Mouse (Mus musculus) kidney, adult 18-20 months (tissue): ENCODE results near the gene Farsa.
"Not testable (repeated sequence)": the region's sequence is repeated elsewhere in the genome, so short reads cannot be mapped to it uniquely, and the experiment has no call there.

ENCODE experiments used
- DNase-seq: peaks from one replicate; pipeline ENCODE4 v3.0.0; 2021

The Farsa gene

DNA sequence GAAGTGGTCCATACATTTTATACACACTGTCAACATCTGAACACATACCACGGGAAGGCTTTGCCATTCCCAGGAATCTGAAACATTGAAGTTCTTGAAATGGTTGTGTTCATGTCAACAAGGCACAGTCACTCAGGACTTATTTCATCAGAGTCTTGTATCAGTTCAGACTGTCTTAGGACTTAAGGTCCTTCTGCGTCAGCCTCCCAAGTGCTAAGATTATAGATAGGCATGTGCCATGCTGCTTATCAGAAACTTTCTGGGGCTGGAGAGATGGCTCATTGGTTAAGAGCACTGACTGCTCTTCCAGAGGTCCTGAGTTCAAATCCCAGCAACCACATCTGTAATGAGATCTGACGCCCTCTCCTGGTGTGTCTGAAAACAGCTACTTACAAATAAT is 17.6 kb downstream of the Farsa start:
- no peak for DNase-seq

DNA sequence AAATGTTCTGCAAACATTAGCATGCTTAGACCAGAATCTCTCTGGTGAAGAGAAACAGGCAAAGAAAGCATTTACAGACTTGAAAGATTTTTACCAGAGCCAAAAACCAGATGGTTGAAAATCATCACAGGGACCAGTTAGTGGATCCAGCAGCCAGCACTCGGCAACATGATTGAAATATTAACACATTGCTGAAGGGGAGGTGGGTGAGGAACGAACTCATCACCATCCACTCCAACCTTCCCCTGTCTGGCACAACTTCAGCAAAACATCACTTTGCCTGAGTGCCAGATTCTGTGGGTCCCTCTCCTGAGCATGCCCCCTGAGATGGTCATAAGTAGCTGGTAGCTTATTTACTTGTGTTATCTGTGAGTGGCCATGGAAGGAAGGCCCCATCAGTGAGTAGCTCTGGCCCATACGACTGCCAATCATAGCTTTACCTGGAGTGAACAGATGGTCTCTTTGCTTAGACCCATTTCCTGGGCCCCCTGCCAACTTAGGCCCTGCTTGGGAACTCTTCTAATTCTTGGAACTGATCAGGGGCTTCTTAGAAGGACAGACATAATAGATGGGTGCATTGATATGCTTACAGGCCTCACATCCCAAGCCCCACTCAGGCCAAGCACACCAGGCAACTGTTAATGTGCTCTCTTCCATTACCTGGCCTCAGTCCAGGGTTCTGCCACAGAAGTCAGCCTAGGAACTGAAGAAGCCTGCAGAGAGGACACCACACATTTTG is 20.7 kb downstream of the Farsa start:
- DNase-seq = no peak

DNA sequence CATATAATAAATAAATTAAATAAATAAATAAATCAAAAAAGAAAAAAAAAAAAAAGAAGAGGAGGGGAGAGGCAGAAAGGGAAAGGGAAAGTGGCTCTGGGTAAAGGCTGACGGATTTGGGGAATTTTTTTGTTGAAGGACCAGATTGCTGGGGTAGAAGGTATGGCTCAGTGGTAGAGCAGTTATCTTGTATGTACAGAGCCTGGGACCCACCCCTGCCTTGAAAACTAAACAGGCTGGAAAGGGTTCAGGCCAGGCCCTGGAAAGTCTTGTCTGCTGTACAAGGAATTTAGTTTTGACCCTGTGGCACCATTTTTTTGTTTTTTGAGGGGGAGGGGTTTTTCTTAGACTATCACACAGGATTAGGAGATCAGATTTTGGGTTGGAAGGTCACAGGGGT is 22.1 kb downstream of the Farsa start:
- DNase-seq = no peak

DNA sequence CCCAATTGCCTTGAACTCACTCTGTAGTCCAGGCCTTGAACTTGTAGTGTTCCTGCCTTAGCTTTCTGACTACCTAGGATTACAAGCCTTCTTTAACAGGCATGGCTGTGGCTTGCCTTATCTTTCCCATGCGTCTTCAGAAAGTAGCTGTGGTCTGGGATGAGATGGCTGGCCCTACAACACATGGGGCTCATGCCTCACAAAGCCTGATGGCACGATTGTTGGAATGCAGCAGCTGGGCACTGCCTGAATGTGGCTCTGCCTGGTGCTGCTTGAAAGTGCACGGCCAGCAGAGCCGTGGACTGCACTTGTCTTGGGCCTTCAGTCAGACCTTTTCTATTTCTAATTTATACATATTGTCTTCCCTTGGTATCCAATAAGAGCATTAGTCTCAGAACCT is 27.9 kb downstream of the Farsa start:
- DNase-seq = no peak

DNA sequence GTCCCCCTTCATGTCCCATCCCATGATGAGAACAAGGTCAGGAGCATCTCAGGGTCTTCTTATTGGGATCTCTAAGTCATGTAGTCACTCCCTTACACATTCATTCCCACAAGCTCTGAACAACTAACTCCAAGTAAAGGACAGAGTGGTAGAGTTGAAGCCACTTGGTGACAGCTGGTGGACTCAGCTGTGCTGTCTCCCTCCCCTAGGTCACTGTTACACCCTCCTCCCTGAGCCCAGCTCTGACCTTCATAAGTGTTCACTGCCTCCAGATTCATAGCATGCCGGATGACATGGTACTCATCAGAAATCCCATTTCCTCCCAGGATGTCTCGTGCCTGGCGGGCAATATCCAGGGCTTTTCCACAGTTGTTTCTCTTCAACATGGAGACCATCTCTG is 31.5 kb downstream of the Farsa start:
- DNase-seq = no peak

DNA sequence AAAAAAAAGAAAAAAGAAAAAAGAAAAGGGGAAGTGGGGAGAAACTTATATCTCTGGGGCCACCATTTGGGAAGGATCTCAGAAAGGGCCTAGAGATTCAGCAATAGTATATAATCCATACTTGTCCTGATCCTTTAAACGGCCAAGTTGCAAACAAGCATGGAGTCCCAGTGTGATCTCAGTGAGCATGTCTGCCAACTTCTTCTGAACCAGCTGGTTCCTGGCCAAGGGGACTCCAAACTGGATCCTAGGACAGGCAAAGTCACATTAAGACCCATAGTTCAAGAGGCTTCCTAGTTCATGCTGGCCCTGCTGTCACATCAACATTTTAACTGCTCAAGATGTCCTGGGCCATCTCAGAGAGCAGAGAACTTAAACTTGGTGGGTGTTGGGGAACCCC is 32.4 kb downstream of the Farsa start:
- DNase-seq = no peak

DNA sequence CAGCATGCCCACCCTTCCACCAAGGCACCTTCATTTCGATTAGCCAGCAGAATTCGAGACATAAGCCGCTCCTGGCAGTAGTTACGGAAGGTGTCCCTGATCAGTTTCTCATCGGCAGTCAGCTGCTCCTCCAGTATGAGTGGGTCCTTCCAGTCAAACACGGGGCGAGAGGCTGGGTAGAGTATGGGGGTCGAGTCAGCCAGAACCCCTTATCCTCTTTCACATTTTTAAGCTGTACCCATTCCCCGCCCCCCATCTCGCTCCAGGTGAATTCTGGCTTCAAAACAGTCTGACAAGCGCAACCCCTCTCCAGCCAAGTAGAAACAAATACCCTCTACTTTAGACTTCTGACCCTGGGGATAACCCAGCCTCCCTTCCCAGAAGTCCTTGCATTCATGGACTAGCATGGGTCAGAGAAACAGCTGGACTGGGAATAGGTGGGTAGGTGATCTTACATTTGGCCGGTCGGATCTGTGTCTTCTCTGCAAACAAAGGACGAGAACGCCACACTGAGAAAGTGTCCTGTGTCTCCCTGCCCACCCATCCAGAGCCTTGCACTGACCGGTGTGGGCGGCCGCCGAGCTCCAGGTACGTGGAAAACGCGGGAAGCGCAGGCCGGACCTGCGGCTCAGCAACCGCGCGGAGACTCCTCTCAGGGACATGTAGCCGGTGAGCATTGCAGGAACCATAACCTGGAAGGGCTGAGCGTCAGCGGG is 36.4 kb downstream of the Farsa start:
- DNase-seq = peak; percentile 74

DNA sequence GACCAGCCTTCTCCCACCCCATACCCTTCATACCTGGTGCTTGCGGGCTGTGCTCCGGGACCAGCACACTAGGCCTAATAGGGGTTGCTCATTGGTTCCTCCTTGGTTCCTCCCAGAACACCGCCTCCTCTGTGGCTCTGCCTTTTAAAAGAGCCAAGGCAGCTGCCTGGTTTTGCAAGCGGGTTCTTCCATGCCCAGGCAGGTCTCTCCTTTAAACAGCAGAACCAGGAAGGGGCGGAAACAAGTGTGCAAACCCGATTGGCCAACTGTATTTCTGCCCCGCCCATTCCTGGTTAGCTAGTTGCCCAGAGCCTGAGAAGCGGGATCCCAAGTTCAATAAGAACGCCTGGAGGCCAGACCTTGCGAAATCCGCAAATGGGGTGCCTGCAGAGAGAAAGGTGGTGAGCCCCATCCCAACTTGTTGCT is 36.9 kb downstream of the Farsa start, which contains the start of gene Gcdh:
TSS of gene Gcdh (minus strand) at position 213 of the 426 bp plus-strand sequence.
- peak; percentile 94 for DNase-seq

DNA sequence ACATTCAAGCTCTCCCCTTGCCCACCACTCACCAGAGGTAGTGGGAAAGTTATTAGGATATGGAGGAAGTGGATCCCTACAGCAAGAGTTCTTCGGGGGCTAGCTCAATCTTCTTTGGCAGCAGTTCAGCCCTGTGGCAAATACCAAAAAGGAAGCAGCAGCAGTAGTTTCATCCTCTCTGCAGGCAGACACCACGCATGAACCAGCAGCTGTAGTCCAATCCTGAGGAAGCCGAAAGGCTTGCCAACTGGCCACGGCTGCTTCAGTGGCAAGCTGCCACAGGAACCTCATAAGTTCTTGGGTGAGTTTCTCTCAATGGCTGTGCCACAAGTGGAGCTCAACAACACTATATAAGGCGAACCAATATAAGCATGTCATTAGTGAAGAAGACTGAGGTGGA is 39.2 kb downstream of the Farsa start:
- no peak for DNase-seq

DNA sequence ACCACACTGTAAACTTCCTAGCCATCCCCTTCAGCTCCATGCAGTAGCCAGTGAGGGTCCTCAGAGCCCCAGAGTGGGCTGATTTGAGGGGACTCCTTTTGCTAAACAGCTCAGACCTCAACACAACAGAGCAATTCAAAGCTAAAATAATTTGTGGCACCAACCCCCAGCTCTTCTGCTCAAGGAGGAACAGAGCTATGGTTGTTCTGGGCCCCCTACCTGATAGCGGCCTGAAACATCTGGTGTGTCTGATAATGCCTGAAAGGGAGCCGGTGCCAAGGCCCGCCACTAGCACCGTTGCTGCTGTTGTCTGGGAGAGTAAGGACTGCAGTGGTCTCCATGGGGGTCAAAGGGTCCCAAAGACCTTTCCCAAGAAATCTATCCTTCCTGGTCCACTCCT is 44.3 kb downstream of the Farsa start:
- DNase-seq = no peak

DNA sequence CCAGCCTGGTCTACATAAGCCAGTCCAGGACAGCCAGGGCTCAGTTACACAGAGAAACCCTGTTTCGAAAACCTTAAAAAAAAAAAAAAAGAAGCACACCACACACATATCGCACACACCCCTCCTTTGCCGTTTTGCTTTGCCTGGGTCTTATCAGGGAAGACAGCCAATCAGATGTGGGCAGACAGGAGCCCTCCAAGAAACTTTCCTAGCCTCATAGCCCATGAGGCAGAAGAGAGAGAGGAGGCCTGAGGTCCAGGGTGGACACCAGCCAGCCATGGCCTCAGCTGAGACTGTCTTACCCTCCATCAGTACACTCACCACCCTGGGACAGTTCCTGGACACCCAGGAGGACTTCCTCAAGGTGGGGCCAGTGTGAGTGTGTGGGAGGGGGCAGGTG is 45.0 kb downstream of the Farsa start, which contains the start of gene Klf1:
TSS of gene Klf1 (plus strand) at position 177 of the 400 bp plus-strand sequence.
- DNase-seq = no peak

DNA sequence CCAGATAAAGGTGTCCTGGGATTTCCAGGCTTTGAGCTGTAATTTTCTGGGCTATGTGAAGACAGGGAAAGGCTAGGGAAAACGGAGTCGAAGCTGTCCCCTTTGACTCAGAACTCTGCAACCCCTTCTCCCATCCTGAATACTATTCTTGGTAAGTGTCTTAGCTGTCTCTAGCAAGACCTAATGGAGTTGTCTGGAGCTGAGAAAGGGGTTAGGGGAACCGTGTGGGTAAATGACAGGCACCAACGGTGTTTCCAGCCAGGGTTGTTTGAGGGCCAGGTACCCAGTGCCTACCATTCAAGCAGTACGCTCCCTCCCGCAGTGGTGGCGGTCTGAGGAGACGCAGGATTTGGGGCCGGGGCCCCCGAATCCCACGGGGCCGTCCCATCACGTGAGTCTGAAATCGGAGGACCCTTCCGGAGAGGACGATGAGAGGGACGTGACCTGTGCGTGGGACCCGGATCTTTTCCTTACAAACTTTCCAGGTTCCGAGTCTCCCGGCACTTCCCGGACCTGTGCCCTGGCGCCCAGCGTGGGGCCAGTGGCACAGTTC is 45.7 kb downstream of the Farsa start:
- no peak for DNase-seq

DNA sequence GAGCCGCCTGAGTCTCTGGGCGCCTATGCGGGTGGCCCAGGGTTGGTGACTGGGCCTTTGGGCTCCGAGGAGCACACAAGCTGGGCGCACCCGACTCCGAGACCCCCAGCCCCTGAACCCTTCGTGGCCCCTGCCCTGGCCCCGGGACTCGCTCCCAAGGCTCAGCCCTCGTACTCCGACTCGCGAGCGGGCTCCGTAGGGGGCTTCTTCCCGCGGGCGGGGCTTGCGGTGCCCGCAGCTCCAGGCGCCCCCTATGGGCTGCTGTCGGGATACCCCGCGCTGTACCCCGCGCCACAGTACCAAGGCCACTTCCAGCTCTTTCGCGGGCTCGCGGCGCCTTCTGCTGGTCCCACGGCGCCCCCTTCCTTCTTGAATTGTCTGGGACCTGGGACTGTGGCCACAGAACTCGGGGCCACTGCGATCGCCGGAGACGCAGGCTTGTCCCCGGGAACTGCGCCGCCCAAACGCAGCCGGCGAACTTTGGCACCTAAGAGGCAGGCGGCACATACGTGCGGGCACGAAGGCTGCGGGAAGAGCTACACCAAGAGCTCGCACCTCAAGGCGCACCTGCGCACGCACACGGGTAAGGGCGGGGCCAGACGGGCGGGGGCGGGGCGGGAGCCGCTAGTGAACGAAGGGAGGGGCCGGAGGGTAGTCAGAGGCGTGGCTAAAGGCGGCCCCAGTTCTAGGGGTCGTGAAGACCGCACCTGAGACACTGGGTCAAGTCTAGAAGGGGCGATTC is 46.3 kb downstream of the Farsa start:
- DNase-seq = peak; percentile 97

DNA sequence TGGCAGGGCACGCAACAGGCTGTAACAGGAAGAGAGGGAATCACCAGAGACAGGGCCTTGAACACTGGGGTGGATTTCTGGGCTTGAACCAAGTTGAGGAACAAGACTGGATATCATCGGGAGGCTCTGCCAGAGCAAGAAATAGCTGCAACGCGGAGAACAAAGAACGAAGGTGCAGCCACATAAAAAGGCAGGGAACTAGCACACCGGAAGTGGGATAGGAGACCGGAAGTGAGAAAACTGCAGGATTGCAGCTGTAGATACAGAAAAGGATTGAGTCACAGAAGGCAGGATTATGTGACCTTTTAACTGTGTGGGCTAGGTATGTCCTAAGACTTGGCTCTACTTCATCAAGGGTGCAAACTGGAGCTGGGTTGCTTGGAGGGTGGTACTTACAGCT is 47.6 kb downstream of the Farsa start:
- no peak for DNase-seq

DNA sequence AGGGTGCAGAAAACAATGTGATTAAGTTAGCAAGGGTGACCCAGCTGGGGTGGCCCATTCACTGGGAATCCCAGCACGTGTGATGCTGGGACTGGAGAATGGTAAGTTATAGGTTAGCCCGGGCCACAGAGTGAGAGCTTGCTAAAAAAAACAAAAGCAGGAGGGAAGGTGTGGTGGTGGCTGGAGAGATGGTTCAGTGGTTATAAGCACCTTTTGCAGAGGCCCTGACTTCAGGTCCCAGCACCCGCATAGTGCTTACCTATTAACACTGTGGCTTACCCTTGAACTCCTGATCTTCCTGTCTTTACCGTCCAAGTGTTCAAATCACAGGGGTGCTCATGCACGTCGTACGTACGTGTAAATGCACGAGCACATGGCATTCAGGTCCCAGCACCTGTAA is 50.2 kb downstream of the Farsa start:
- no peak for DNase-seq

DNA sequence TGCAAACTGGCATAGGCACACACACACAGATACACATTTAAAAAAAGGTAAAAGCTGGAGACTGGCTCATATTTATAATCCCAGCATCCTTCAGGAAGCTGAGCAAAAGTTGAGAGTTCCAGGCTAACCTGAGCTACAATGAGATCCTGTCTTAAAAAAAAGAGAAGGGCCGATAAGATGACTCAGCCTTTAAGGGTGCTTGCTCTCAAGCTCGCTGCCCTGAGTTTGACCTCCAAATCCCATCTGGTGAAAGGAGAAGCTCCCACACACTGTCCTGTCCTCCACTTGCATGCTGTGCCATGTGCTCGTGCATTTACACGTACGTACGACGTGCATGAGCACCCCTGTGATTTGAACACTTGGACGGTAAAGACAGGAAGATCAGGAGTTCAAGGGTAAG is 50.7 kb downstream of the Farsa start:
- DNase-seq = no peak

DNA sequence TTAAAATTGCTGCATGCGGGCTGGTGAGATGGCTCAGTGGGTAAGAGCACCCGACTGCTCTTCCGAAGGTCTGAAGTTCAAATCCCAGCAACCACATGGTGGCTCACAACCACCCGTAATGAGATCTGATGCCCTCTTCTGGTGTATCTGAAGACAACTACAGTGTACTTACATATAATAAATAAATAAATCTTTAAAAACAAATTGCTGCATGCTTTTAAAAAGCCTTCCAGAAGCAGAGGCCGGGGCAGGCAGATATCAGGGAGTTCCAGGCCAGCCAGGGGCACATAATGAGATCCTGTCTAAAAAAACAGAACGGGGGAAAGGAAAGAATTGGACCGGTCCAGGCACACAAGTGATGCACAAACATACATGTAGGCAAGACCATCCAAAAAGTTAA is 51.2 kb downstream of the Farsa start:
- not testable (repeated sequence) for DNase-seq

DNA sequence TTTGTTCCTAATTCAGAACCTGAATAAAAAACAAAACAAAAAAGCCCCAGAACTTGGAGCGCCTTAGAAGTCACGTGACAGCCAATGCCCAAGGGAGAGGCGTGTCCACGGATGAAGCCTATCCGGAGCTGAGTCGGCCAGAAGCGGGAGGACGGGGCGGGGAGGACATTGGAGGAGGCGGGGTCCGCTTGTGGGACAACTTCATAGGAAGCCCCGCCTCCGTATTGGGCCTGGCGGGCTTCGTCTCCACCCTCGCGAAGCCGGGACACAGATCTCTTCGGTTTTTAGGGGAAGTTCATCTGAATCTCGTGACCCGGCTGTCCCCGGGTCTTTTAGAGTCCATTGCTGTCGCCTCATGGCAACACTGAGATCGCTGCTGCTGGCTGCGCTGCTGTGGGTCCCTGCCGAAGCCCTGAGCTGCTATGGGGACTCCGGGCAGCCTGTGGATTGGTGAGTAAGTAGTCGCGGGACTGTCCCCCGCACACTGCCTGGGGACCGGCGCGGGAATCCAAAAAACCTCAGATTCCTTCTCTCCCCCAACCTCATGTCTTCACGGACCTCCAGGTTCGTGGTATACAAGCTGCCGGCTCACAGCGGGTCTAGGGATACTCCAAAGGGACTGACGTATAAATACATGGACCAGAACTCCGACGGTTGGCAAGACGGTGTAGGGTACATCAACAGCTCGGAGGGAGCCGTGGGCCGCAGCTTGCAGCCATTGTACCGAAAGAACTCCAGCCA is 51.8 kb downstream of the Farsa start, which contains the start of gene Dnase2a:
TSS of gene Dnase2a (plus strand) at position 140 of the 741 bp plus-strand sequence.
- peak; percentile 97 for DNase-seq

DNA sequence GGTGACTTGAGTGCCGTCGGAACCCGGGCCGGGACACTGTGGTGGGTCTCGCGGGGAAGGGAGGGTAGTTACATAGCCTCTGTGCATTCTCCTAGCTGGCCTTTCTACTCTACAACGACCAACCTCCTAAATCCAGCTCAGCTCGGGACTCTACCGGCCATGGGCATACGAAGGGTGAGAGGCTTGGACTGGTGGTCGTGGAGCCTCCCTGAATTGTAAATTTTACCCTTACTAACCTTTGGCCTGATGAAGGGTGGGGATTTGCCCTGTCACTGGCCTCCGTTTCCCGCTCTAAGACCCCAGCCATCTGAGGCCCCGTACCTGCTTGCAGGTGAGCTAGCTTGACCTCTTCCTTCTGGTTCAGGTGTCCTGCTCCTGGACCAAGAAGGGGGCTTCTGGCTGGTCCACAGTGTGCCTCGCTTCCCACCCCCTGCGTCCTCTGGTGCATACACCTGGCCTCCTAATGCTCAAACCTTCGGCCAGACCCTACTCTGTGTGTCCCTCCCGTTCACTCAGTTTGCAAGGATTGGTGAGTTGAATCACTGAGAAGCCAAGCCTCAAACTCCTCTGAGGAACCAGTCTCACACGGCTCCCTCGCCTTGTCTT is 52.5 kb downstream of the Farsa start:
- DNase-seq = no peak

DNA sequence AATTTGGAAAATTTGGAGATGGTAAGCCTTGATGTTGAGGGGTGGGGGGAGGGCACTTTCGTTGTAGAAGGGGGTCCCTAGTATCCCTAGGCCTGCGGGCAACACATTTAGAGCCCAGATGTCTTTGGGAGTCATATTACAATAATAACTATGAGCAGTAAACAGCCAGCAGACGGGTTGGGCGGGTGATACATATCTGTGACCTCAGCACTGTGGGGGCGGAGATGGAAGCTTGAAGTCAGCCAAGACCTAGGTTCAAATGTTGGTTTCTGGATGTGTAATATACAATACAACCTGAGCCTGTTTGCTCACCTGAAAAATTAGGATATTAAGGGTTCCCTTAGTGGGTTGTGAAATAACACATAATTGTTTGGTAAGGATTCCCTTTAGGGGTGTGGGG is 53.2 kb downstream of the Farsa start:
- DNase-seq = no peak

DNA sequence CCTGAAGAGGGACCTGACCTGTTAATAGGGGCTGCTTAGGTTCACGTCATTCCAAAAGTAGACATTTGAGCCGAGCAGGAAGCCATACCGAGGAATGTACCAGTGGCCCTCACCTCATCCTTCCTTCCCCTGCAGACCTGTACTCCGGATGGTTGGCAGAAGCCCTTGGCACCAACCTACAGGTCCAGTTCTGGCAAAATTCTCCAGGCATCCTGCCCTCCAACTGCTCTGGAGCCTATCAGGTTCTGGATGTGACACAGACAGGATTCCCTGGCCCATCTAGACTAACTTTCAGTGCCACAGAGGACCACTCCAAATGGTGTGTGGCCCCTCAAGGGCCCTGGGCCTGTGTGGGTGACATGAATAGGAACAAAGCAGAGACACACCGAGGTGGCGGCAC is 53.8 kb downstream of the Farsa start:
- no peak for DNase-seq

DNA sequence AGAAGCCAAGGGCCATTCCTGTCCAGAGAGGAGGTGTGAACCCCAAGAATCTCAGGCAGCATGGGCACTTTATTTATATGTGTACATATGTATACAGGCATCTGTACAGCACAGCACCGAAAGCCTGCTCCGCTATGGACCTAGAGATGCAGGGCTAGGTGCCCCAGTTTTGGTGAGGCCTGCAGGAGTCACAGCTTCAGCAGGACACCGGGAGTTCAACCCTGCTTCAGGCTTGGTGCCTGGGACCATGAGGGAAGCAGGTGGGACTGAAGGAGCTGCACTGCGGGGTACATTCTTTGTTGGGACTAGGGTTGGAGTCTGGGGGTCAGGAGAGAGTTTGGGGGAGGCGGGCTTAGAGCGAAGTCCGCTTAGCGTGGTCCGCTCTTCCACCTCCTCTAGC is 55.1 kb downstream of the Farsa start:
- DNase-seq = no peak
